Mouse (Mus musculus) forebrain, embryonic 16.5 days (tissue): ENCODE measurements around the gene Trim3. TPM values are rescaled to one million over a fixed set of nuclear protein-coding genes. Genes with fewer than 3 reads are reported as not detected.

Source experiments
- ATAC-seq: fragments of 200-750 bp; cut with Nextera tagmentation; 2 replicates; pipeline ENCODE4 v1.8.0; 2017; ENCODE audit warnings: mild to moderate bottlenecking, moderate library complexity
- H3K27ac ChIP-seq: fragments of 300-500 bp; sonication (generic); 2 replicates; pipeline ENCODE4 v1.5.1; 2014; ENCODE audit warnings: low read length, control low read depth
- H3K27me3 ChIP-seq: fragments of 300-500 bp; sonication (generic); replicated peaks from 2 replicates; pipeline ENCODE4 v1.6.1; 2014; ENCODE audit warnings: low read length; ENCODE audit not compliant: control insufficient read depth, insufficient read depth
- H3K36me3 ChIP-seq: fragments of 300-500 bp; sonication (generic); 2 replicates; pipeline ENCODE4 v1.6.1; 2014; ENCODE audit not compliant: control insufficient read depth, insufficient read depth
- H3K4me1 ChIP-seq: fragments of 300-500 bp; sonication (generic); replicated peaks from 2 replicates; pipeline ENCODE4 v1.6.1; 2014; ENCODE audit warnings: low read length; ENCODE audit not compliant: control insufficient read depth, insufficient read depth
- H3K4me2 ChIP-seq: fragments of 300-500 bp; sonication (generic); 2 replicates; pipeline ENCODE4 v1.6.1; 2014; ENCODE audit warnings: mild to moderate bottlenecking, low read length, control low read depth
- H3K4me3 ChIP-seq: fragments of 300-500 bp; sonication (generic); replicated peaks from 2 replicates; pipeline ENCODE4 v1.5.1; 2014; ENCODE audit warnings: mild to moderate bottlenecking, low read length, control low read depth
- H3K9ac ChIP-seq: fragments of 300-500 bp; sonication (generic); replicated peaks from 2 replicates; pipeline ENCODE4 v1.6.1; 2014; ENCODE audit warnings: low read depth, low read length, control low read depth
- H3K9me3 ChIP-seq: fragments of 300-500 bp; sonication (generic); 2 replicates; pipeline ENCODE4 v1.6.1; 2016; ENCODE audit warnings: low read length; ENCODE audit not compliant: control insufficient read depth
- WGBS: fragments of 180-500 bp; shearing (Covaris S2); extraction: QIAGEN DNeasy Blood & Tissue Kit; methylation state at CpG from one replicate; pipeline ENCODE4 v1.1.7; 2014; 5-methylcytosine and 5-hydroxymethylcytosine counted together
- polyA plus RNA-seq: library from polyadenylated mRNA; unstranded; fragments of >200 nt; fragmentation: Nextera tagmentation; extraction: Ambion mirVana; gene quantifications from 2 replicates; pipeline ENCODE4 v1.2.1, GENCODE M21; 2015

Gene Trim3
- polyA plus RNA-seq, 1 experiment from 2014 or later: 95.0 TPM

DNA sequence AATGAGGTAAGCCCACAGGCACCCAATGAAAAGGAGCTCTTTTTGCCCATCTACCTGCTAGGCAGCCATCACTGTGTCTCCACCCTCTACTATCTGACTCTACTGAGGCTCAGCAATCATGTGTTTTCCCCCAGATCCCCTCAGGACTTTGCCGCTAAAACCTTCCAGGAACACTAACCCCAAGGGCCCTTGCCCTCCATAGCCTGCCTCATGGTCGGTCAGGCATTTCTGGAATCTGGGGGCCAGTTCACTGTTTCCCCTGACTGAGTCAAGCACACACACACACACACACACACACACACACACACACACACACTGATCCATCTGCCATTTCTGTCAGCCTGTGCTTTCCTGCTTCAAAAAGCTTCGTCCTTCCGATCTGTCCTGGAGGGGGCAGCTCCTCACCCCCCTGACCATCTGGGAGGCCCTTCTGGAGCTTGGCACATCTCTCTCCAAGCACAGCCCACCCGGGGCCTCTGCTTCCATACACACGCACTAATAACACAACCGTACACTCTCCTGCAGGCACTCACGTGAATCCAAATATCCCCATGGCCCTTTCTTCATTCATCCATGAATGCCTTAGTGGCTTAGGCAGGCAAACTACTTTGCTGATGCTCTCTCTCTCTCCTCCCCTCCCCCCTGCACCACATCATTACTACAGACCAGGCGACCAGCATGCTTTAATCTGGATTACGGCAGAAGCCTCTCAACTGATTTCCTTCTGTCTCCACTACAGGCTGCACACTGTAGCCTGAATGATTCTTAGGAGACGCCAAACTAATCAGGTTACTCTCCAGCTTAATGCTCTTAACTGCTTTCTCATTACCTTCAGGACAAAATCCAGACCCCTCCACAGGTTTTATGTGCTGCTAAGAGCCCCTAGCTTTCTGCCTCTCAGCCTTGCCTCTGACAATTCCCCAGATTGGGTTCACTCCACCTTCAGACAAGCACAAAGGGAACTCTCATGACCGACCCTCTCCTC lies 63.6 kb downstream of the Trim3 start:
- H3K4me1 ChIP-seq: peaks cover 37% of the 10 kb centered on the region
- H3K4me2 ChIP-seq: peak overlapping the region; percentile 60
- peaks cover 25% of the 10 kb centered on the region for H3K36me3 ChIP-seq
- no peaks in the 10 kb centered on the region for H3K9me3 ChIP-seq
- H3K27ac ChIP-seq: peak overlapping the region; percentile 87
- 3% methylated on average over 12 of the region's 12 CpGs for WGBS
- peak overlapping the region; percentile 27 for H3K4me3 ChIP-seq
- peak; percentile 51 for ATAC-seq
- H3K27me3 ChIP-seq: no peaks in the 10 kb centered on the region
- peak overlapping the region; percentile 47 for H3K9ac ChIP-seq

- Histone ChIP-seq H3K9ac (peak overlapping the region; percentile 47), H3K27me3 (no peaks in the 10 kb centered on the region), H3K36me3 (peaks cover 30% of the 10 kb centered on the region), H3K4me2 (peak overlapping the region; percentile 60), H3K4me1 (peaks cover 37% of the 10 kb centered on the region), H3K27ac (peak overlapping the region; percentile 87), H3K9me3 (no peaks in the 10 kb centered on the region), H3K4me3 (peak overlapping the region; percentile 27)
- WGBS: 2% methylated on average over 6 of the region's 6 CpGs
- peak; percentile 91 for ATAC-seq
Measured at GRCm38 (mm10) chr7:105568988-105569471, 64.3 kb downstream of the Trim3 start.

DNA sequence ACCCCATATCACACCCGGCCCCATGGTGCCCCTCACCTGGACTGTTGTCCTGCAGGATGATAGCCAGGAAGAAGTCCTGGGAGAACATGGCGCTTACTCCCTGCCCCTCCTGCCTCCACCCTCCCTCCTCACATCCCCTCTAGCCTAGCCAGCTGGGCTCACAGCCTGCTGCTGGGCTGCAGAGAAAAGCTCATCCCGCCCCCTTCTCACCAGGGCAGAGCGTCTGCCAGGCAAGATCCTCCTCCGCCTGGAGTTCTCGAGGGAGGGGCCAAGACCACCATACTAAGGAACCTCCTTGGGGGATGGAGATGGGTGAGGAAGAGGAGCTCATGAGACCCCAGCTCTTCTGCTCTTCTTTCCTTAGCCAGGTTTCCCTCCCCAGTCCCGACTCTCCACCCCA lies 64.8 kb downstream of the Trim3 start:
- no peaks in the 10 kb centered on the region for H3K9me3 ChIP-seq
- WGBS: 9% methylated on average over 7 of the region's 7 CpGs
- peak; percentile 59 for ATAC-seq
- H3K4me2 ChIP-seq: peak overlapping the region; percentile 60
- peak overlapping the region; percentile 27 for H3K4me3 ChIP-seq
- peaks cover 29% of the 10 kb centered on the region for H3K36me3 ChIP-seq
- peak overlapping the region; percentile 87 for H3K27ac ChIP-seq
- peak overlapping the region; percentile 47 for H3K9ac ChIP-seq
- peaks cover 37% of the 10 kb centered on the region for H3K4me1 ChIP-seq
- no peaks in the 10 kb centered on the region for H3K27me3 ChIP-seq

DNA sequence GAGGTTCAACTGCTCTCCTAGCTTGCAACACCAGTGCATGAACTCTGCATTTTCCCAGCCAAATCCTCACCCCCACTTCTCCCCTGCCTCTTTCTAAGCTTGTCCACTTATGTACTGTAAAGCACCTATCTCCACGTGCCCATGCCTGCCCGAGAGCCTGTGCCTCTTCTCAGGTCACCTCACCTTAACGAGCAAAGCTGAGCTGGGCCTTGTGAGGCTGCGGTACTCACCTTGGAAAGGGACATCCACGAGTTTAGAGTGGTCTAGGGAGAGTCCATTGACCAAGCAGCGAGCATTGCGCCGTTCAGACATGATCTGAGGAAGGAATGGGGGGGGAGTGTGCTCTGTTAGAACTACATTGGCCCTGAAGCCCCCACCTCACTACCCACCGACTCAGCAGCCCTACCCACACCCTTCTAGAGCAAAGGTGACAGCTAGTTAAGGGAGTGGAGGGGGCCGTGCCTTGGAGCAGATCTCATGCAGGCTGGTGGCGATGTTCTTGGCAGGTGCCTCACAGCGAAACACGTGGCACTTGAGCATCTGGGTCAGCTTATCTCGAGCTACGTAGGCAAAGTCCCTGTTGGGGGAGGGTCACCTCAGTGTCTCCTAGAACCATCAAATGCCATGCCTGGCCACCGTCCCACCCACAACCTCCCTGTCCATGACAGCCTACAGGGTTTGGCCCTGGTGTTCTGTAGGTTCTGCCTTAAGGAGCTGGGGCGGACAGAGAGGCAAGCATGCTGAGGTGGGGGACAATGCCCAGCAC lies 68.1 kb downstream of the Trim3 start:
- WGBS: 84% methylated on average over 17 of the region's 17 CpGs
- Histone ChIP-seq H3K36me3 (peaks cover 30% of the 10 kb centered on the region), H3K27me3 (no peaks in the 10 kb centered on the region), H3K27ac (no peak overlapping the region), H3K4me3 (no peak overlapping the region), H3K4me1 (peaks cover 24% of the 10 kb centered on the region), H3K9me3 (no peaks in the 10 kb centered on the region), H3K4me2 (no peak overlapping the region), H3K9ac (no peak overlapping the region)
- no peak for ATAC-seq

DNA sequence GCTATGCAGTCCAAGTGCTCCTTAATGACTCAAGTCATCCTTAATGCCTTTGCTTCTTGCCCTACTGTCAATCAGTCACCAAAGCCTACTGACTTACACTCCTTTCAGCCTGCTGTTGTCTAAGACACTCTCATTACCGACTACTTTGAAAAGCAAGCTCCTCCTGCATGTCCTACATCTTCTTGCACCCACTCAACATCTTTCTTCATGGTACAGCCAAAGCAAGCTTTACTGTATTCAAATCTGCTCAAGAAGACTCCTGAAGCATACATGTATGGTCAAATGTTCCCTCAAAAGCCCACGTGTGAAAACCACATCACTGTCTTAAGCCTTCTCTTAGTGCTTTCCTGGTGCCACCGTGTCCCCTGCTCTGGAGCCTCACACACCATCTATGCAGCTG lies 70.0 kb downstream of the Trim3 start:
- Histone ChIP-seq H3K4me2 (no peak overlapping the region), H3K9ac (no peak overlapping the region), H3K9me3 (no peaks in the 10 kb centered on the region), H3K36me3 (peaks cover 31% of the 10 kb centered on the region), H3K4me1 (peaks cover 5% of the 10 kb centered on the region), H3K4me3 (no peak overlapping the region), H3K27ac (no peak overlapping the region), H3K27me3 (no peaks in the 10 kb centered on the region)
- ATAC-seq: no peak
- 88% methylated on average over 3 of the region's 3 CpGs for WGBS

DNA sequence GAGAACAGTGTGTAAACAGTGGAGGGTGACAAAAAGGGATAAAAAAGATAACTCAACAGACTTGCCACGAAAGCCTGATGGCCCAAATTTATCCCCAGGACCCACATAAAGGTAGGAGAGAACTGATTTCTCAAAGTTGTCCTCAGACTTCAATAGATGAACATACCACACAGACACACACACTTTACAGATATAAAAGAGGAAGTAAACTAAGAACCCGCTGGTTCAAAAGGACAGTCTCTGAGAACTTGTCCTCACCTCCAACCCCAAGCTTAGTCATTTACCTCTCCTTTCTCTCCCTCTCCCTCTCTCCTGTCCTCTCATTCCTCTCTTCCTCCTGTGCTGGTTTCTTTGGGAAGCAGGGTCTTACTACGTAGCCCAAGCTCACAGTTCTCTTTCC lies 71.1 kb downstream of the Trim3 start:
- H3K27ac ChIP-seq: no peak overlapping the region
- no peaks in the 10 kb centered on the region for H3K27me3 ChIP-seq
- H3K36me3 ChIP-seq: peaks cover 36% of the 10 kb centered on the region
- H3K9ac ChIP-seq: no peak overlapping the region
- H3K4me2 ChIP-seq: no peak overlapping the region
- H3K4me1 ChIP-seq: no peaks in the 10 kb centered on the region
- no peaks in the 10 kb centered on the region for H3K9me3 ChIP-seq
- WGBS: 93% methylated on average over 3 of the region's 3 CpGs
- no peak for ATAC-seq
- H3K4me3 ChIP-seq: no peak overlapping the region

DNA sequence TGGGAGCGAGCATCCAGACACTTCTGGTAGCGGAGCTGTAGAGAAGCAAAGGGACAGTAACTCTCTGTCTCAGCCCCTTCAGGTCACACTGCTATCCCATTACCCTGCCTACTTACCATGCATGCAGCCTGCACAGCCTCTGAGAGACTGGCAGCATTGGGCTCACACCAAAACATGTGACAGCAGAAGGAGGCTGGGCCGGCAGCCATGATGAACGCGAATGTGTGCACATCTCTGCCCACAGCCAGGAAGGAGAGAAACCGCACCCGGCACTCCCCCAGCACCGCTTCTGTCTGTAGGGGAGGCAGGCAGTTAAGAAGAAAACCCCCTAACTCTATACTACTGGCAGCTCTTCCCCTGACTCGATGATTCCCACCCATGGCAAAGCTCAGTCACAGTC lies 74.4 kb downstream of the Trim3 start:
- H3K36me3 ChIP-seq: peaks cover 11% of the 10 kb centered on the region
- ATAC-seq: no peak

GRCm38 (mm10) chr7:105557671-105558070 lies 75.7 kb downstream of the Trim3 start:
- Histone ChIP-seq H3K4me2 (no peak overlapping the region), H3K9me3 (no peaks in the 10 kb centered on the region), H3K4me3 (no peak overlapping the region), H3K9ac (no peak overlapping the region), H3K27ac (no peak overlapping the region), H3K27me3 (no peaks in the 10 kb centered on the region), H3K4me1 (peaks cover 17% of the 10 kb centered on the region), H3K36me3 (peaks cover 11% of the 10 kb centered on the region)
- ATAC-seq: no peak
- WGBS: 82% methylated on average over 11 of the region's 11 CpGs

More for the DNA sequence above, 74.4 kb downstream of the Trim3 start:
- H3K9me3 ChIP-seq: no peaks in the 10 kb centered on the region
- WGBS: 76% methylated on average over 9 of the region's 9 CpGs
- H3K4me1 ChIP-seq: peaks cover 13% of the 10 kb centered on the region
- no peak overlapping the region for H3K27ac ChIP-seq
- no peak overlapping the region for H3K4me3 ChIP-seq
- H3K9ac ChIP-seq: no peak overlapping the region
- no peaks in the 10 kb centered on the region for H3K27me3 ChIP-seq
- H3K4me2 ChIP-seq: no peak overlapping the region

DNA sequence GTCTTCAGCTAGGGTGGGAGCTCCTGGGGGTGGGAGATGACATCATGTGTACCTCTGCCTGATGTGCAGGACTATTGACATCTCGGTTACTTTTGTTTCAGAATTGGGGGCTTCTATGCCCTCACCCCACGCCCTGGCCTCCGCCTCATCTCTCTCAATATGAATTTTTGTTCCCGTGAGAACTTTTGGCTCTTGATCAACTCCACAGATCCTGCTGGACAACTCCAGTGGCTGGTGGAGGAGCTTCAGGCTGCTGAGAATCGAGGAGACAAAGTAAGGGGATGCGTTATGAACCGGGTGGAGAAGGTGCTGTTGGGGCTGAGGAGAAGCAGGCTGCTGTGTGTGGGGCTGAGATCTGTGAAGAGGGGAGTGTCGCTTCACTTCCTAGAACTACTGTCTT lies 77.0 kb downstream of the Trim3 start:
- Histone ChIP-seq H3K4me1 (peaks cover 17% of the 10 kb centered on the region), H3K36me3 (peaks cover 8% of the 10 kb centered on the region), H3K27me3 (no peaks in the 10 kb centered on the region), H3K27ac (no peak overlapping the region), H3K4me3 (no peak overlapping the region), H3K9me3 (no peaks in the 10 kb centered on the region), H3K4me2 (no peak overlapping the region), H3K9ac (no peak overlapping the region)
- no peak for ATAC-seq
- WGBS: 87% methylated on average over 8 of the region's 8 CpGs
